Mouse (Mus musculus): ENCODE measurements around the gene Pigh. TPM values are rescaled to one million over a fixed set of nuclear protein-coding genes. Genes with fewer than 3 reads are reported as not detected.

Gene Pigh
- 5.6 TPM for polyA plus RNA-seq (2014; fragmentation: Illumina TruSeq; extraction: RNeasy Lipid Tissue Mini Kit (QIAGEN cat#74804); ENCODE audit: low read depth, low replicate concordance)

DNA sequence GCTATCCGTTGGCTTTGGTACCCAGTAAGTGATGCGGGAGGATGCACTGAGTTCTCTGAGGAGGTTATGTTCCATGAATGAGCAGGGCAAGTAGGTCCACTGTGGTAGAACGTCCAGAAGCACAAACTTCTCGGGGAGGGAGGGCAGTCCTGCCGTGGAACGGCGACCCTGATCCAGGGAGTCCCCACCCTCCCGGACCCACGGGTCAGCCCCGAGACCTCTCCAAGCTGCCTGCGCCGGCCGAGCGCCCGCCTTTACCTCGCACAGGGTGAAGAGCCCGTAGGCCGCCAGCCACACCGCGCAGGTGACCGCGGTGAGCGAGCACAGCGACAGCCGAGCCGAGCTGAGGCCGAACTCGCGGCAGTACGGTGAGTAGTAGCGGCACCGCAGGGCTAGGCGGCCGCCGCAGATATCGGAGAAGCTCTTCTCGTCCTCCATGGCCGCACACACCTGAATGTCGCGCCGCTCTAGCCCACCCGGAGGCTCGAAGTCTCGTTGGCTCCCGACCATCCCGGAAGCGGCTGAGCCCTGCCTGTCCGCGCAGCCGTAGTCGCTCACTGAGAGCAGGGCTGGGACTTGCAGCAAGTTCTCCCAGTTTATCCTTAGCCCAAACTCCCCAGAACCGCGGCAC, at the start of gene Pigh:
TSS of gene Pigh (minus strand) at position 470 of the 631 bp plus-strand sequence.

DNA sequence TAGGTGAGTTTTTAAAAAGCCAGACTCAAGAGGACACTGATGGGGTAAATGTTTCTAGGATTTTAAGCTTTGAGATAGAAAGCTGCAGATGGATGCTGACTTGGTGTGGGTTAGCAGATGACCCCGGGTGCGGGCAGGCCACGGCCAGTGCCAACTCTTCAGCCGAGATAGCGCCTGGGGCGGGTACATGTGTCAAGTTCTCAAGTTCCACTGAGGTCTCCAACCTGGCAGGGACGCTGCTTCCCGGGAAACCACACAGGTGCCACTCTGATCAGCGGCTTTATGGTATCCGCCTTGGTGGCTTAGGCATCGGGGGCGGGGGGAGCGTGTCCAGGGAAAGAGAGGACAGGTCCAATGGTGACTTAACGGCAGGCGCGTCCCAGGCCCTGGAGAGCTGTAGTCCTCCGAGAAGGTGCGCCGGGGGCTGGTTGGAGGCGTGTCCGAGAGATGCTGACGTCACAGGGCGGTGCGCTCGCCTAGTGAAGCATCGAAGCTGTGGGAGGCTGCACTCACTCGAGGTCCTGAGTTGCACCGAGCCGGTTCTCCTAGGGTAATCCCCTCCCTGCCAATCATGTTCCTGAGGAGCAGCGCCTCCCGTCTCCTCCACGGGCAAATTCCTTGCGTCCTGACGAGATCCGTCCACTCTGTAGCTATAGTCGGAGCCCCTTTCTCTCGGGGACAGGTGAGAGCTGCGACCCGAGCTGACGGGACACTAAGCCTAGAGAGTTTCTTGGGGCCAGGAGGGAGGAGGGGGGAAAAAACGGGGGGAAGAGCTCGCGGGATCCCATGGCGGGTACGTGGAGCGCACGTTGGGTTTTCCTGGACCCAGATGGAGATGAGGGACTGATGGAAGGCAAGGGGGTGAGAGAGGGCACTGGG, 41.1 kb upstream of the Pigh start, which contains the start of gene Arg2:
TSS of gene Arg2 (plus strand) at position 479 of the 879 bp plus-strand sequence.

Other genes starting within 250 kb of the Pigh start
- 78.6 TPM for gene Atp6v1d, start 228.0 kb downstream of the Pigh start, polyA plus RNA-seq (2014; fragmentation: Illumina TruSeq; extraction: RNeasy Lipid Tissue Mini Kit (QIAGEN cat#74804); ENCODE audit: low read depth, low replicate concordance)
- gene Eif2s1, start 227.8 kb downstream of the Pigh start, polyA plus RNA-seq (2014; fragmentation: Illumina TruSeq; extraction: RNeasy Lipid Tissue Mini Kit (QIAGEN cat#74804); ENCODE audit: low read depth, low replicate concordance), result 47.2 TPM
- 0.29 TPM for gene Plek2, start 182.7 kb downstream of the Pigh start, polyA plus RNA-seq (2014; fragmentation: Illumina TruSeq; extraction: RNeasy Lipid Tissue Mini Kit (QIAGEN cat#74804); ENCODE audit: low read depth, low replicate concordance)
- gene Tmem229b, start 82.0 kb downstream of the Pigh start, polyA plus RNA-seq (2014; fragmentation: Illumina TruSeq; extraction: RNeasy Lipid Tissue Mini Kit (QIAGEN cat#74804); ENCODE audit: low read depth, low replicate concordance), result 2.9 TPM
- 1.6 TPM for gene Plekhh1, start 60.5 kb downstream of the Pigh start, polyA plus RNA-seq (2014; fragmentation: Illumina TruSeq; extraction: RNeasy Lipid Tissue Mini Kit (QIAGEN cat#74804); ENCODE audit: low read depth, low replicate concordance)
- gene Arg2, start 41.1 kb upstream of the Pigh start, polyA plus RNA-seq (2014; fragmentation: Illumina TruSeq; extraction: RNeasy Lipid Tissue Mini Kit (QIAGEN cat#74804); ENCODE audit: low read depth, low replicate concordance), result not detected
- 121 TPM for gene Vti1b, start 83.0 kb upstream of the Pigh start, polyA plus RNA-seq (2014; fragmentation: Illumina TruSeq; extraction: RNeasy Lipid Tissue Mini Kit (QIAGEN cat#74804); ENCODE audit: low read depth, low replicate concordance)
- 3.5 TPM for gene Rdh11, start 102.6 kb upstream of the Pigh start, polyA plus RNA-seq (2014; fragmentation: Illumina TruSeq; extraction: RNeasy Lipid Tissue Mini Kit (QIAGEN cat#74804); ENCODE audit: low read depth, low replicate concordance)
- gene Rdh12, start 119.3 kb upstream of the Pigh start, polyA plus RNA-seq (2014; fragmentation: Illumina TruSeq; extraction: RNeasy Lipid Tissue Mini Kit (QIAGEN cat#74804); ENCODE audit: low read depth, low replicate concordance), result not detected
- 14.8 TPM for gene Zfyve26, start 206.7 kb upstream of the Pigh start, polyA plus RNA-seq (2014; fragmentation: Illumina TruSeq; extraction: RNeasy Lipid Tissue Mini Kit (QIAGEN cat#74804); ENCODE audit: low read depth, low replicate concordance)
- gene Rad51b, start 207.6 kb upstream of the Pigh start, polyA plus RNA-seq (2014; fragmentation: Illumina TruSeq; extraction: RNeasy Lipid Tissue Mini Kit (QIAGEN cat#74804); ENCODE audit: low read depth, low replicate concordance), result 0.63 TPM

Measured in heart, adult 10 weeks (tissue).